Mouse (Mus musculus) midbrain, postnatal 0 days (tissue): Measurements from ENCODE around the gene Slmap. TPM values are rescaled to one million over a fixed set of nuclear protein-coding genes. Genes with fewer than 3 reads are reported as not detected.

Source experiments
- ATAC-seq: fragments of 200-750 bp; cut with Nextera tagmentation; 2 replicates; pipeline ENCODE4 v1.8.0; 2017; ENCODE audit warnings: moderate number of reproducible peaks, mild to moderate bottlenecking, moderate TSS enrichment, moderate library complexity; ENCODE audit not compliant: low FRiP score
- DNase-seq: peaks from one replicate; pipeline ENCODE4 v3.0.0-alpha.2; 2015; ENCODE audit warnings: low spot score
- H3K27ac ChIP-seq: fragments of 300-500 bp; sonication (generic); 2 replicates; pipeline ENCODE4 v1.5.1; 2014; ENCODE audit warnings: low read depth, mild to moderate bottlenecking, low read length, mixed read lengths
- H3K27me3 ChIP-seq: fragments of 300-500 bp; sonication (generic); 2 replicates; pipeline ENCODE4 v1.6.1; 2014; ENCODE audit warnings: low read length, control low read depth, mixed read lengths; ENCODE audit not compliant: insufficient read depth
- H3K36me3 ChIP-seq: fragments of 300-500 bp; sonication (generic); 2 replicates; pipeline ENCODE4 v1.6.1; 2014; ENCODE audit warnings: low read length, control low read depth, mixed read lengths; ENCODE audit not compliant: insufficient read depth
- H3K4me1 ChIP-seq: fragments of 300-500 bp; sonication (generic); 2 replicates; pipeline ENCODE4 v1.6.1; 2014; ENCODE audit warnings: mild to moderate bottlenecking, control low read depth, antibody characterized with exemption, low read length, mixed read lengths; ENCODE audit not compliant: insufficient read depth
- H3K4me2 ChIP-seq: fragments of 300-500 bp; sonication (generic); 2 replicates; pipeline ENCODE4 v1.6.1; 2014; ENCODE audit warnings: low read depth, mild to moderate bottlenecking, low read length, mixed read lengths; ENCODE audit not compliant: poor library complexity, severe bottlenecking
- H3K4me3 ChIP-seq: fragments of 300-500 bp; sonication (generic); 2 replicates; pipeline ENCODE4 v1.5.1; 2014; ENCODE audit warnings: low read depth, mild to moderate bottlenecking, low read length, moderate library complexity
- H3K9ac ChIP-seq: fragments of 300-500 bp; sonication (generic); replicated peaks from 2 replicates; pipeline ENCODE4 v1.6.1; 2014; ENCODE audit warnings: mild to moderate bottlenecking, low read length, moderate library complexity, mixed read lengths; ENCODE audit not compliant: poor library complexity, severe bottlenecking
- H3K9me3 ChIP-seq: fragments of 300-500 bp; sonication (generic); 2 replicates; pipeline ENCODE4 v1.6.1; 2016; ENCODE audit warnings: low read length, control low read depth
- CTCF ChIP-seq: IDR thresholded peaks from 2 replicates; pipeline ENCODE4 v1.5.1; 2016; ENCODE audit warnings: antibody characterized with exemption, mild to moderate bottlenecking
- WGBS: fragments of 180-500 bp; shearing (Covaris S2); extraction: QIAGEN DNeasy Blood & Tissue Kit; methylation state at CpG from one replicate; pipeline ENCODE4 v1.1.7; 2014; 5-methylcytosine and 5-hydroxymethylcytosine counted together
- polyA plus RNA-seq: library from polyadenylated mRNA; unstranded; fragments of >200 nt; fragmentation: Nextera tagmentation; extraction: Ambion mirVana; gene quantifications from 2 replicates; pipeline ENCODE4 v1.2.1, GENCODE M21; 2015
- total RNA-seq: library from RNA; depleted of rRNA; stranded (reverse); fragments of >200 nt; gene quantifications from 2 replicates; pipeline ENCODE4 v1.2.3, GENCODE M21; 2014

Slmap gene
- total and polyA plus RNA-seq, 2 experiments from 2014 or later, result 11.1 to 23.2 TPM

DNA sequence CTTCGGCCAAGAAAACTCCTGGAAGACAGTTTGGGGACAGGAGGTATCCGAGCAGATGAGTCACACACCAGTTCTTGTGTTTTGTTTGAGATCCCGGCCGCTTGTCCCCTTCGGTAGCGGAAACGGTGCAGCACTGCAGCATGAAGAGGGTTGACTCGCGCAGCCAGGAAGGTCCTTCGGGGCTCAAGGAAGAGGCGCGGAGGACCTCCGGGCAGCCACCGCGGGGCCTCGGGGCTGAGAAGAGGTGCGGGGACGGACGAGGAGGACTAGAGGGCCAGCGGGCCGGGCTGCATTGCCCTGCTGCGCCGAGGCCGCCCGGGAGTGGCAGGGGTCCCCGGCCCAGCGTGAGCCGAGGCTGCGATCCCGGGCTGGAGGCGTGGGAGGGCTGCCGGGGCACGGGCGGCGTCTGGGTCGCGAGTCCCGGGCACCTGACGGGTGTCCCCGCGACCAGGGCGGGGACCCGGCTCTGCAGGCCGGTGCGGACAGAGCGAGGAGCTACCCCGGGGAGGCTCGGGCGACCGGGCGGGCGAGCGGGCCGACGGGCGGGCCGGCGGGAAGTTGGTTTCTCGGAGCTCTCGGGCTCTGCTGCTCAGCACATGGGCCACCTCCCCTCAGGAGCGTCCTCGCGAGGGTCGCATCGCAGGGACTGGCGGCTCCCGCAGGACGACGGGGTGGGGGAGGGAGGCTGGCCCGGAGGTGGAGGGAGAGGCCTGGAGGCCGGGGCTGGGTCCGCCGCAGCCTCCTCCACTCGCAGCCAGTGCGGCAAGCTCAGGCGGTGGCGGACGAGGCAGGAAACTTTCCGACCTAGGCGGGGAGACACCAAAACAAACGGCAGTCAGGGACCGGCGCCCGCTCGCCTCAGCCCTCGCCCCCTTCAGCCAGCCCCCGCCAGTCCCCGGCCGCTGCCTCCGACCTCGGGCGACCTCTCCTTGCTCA lies 642 bp downstream of the Slmap start:
- no peak for TF ChIP-seq CTCF

DNA sequence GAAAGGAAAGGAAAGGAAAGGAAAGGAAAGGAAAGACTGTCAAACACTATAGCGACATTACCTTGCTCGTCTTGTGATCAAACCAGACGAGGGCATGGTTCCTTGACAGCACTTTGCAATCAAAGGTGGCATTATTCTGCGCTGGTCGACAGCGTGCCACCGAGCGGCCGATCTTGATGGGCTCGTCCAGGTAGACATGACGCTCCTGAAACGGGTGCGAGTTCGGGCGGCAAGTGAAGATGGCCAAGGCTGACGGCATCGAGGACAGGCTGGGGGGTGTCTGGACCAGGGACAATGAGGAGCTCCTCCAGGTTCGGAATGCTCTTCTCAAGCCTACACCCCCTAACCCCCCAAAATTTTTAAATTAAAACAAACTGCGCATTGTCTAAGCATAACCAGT lies 1.5 kb downstream of the Slmap start:
- peak overlapping the region; percentile 99 for H3K4me3 ChIP-seq
- DNase-seq (no peak), ATAC-seq (no peak)
- H3K4me1 ChIP-seq, result peaks cover 9% of the 10 kb centered on the region
- H3K27me3 ChIP-seq, result no peaks in the 10 kb centered on the region
- H3K27ac ChIP-seq, result no peak overlapping the region
- H3K36me3 ChIP-seq, result no peaks in the 10 kb centered on the region
- peak overlapping the region; percentile 87 for H3K4me2 ChIP-seq
- no peak for TF ChIP-seq CTCF
- peak overlapping the region; percentile 82 for H3K9ac ChIP-seq
- H3K9me3 ChIP-seq, result no peaks in the 10 kb centered on the region
- 28% methylated on average over 19 of the region's 19 CpGs for whole genome bisulfite sequencing

More for the DNA sequence above, 642 bp downstream of the Slmap start:
- peak overlapping the region; percentile 82 for H3K9ac ChIP-seq
- H3K9me3 ChIP-seq, result no peaks in the 10 kb centered on the region
- peak overlapping the region; percentile 99 for H3K4me3 ChIP-seq
- peak; percentile 85 for ATAC-seq
- H3K27ac ChIP-seq, result peak overlapping the region; percentile 88
- H3K4me2 ChIP-seq, result peak overlapping the region; percentile 87
- H3K27me3 ChIP-seq, result no peaks in the 10 kb centered on the region
- WGBS, result under 1% methylated on average over 72 of the region's 92 CpGs
- peak; percentile 46 for DNase-seq
- H3K36me3 ChIP-seq, result no peaks in the 10 kb centered on the region
- H3K4me1 ChIP-seq, result peaks cover 9% of the 10 kb centered on the region

DNA sequence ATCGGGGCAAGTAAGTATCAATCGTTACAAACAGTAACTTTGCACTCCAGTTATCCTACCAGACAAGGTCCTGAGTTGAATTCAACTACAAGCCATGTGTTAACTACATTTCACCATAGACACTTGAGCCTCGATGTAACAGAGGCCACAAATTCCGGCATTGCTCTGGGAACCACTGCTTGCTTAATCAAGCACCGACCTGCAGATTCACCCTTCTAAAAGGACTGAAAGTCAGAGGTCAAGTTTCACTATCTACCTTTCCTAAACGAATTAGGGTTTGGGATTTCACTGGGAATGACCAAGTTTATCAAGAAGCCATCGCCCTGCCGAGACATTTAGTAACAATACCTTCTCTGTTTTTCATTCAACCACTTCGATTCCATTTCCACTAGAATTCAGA lies 2.0 kb downstream of the Slmap start:
- DNase-seq (no peak), ATAC-seq (no peak)
- TF ChIP-seq CTCF, result no peak
- Histone ChIP-seq H3K27me3 (no peaks in the 10 kb centered on the region), H3K9ac (peak overlapping the region; percentile 82), H3K27ac (no peak overlapping the region), H3K36me3 (no peaks in the 10 kb centered on the region), H3K4me3 (peak overlapping the region; percentile 99), H3K9me3 (no peaks in the 10 kb centered on the region), H3K4me1 (peaks cover 9% of the 10 kb centered on the region), H3K4me2 (peak overlapping the region; percentile 87)
- 61% methylated on average over 9 of the region's 9 CpGs for WGBS

DNA sequence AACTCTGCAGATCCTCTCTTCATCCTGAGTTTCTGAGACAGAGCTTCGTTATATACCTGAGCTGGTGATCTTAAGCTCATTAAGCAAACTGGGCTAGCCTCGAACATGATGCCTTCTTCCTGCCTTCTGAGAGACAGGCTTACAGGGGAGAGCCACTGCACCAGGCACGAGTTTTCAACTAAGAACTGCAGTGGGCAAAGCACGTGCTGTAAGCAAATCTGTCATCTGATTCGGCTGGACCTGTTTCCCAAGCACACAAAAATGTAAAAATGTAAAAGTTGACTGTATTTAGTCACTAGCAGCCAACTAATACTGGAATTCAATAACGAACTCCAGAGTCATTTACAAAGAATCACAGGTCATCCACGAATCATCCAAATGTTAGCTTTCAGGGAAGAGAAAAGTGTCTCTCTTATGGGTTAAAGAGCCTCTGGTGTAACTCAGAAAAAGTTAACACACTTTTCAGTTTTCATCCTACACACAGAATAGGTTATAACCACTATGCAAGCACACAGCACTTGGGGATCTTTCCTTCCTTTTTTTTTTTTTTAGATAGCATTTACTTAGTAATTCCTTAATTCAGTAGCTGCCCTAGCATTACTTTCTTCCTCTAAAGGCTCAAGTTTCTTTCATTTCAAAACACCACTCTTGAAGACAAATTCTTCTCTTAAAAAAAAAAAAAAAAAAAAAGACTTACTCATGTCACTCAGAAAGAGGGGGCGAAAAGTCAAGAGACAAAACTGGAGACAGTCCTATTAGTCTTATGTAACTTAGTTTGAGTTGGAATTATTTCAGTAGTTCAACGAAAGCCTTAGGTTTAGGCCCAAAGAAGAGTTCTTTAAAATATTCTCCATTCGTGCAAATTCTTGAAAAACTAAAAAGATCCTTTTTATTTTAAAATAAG lies 3.1 kb downstream of the Slmap start:
- TF ChIP-seq CTCF, result no peak
- no peaks in the 10 kb centered on the region for H3K9me3 ChIP-seq
- no peak for ATAC-seq
- peaks cover 9% of the 10 kb centered on the region for H3K4me1 ChIP-seq
- H3K4me2 ChIP-seq, result no peak overlapping the region
- no peak overlapping the region for H3K27ac ChIP-seq
- 79% methylated on average over 10 of the region's 10 CpGs for WGBS
- H3K36me3 ChIP-seq, result no peaks in the 10 kb centered on the region
- no peak overlapping the region for H3K4me3 ChIP-seq
- DNase-seq, result no peak
- H3K9ac ChIP-seq, result no peak overlapping the region
- H3K27me3 ChIP-seq, result no peaks in the 10 kb centered on the region

DNA sequence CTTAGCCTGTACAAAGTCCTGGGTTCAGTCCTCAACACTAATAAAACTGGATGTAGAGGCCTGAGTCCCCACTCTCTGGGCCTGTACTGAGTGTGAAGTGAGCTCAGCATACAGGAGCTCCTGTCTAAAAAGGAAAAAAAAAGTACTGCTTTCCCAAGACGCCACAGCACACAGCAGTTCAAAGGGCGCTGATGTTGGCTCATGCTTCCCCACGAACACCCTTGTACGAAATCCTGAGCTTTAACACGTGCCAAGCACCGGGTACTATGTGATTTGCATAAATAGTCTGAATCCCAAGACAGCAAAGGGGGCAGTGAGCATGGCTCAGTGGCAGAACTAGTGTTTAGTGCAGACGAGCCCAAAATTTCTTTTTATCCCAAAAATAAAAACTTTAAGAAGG lies 4.4 kb downstream of the Slmap start:
- no peak overlapping the region for H3K9ac ChIP-seq
- DNase-seq (no peak), ATAC-seq (no peak)
- 41% methylated on average over 7 of the region's 7 CpGs for WGBS
- peak overlapping the region; percentile 4; the same call in 1 of the 2 replicates for H3K4me2 ChIP-seq
- TF ChIP-seq CTCF, result no peak
- no peak overlapping the region for H3K4me3 ChIP-seq
- no peaks in the 10 kb centered on the region for H3K27me3 ChIP-seq
- H3K27ac ChIP-seq, result no peak overlapping the region
- no peaks in the 10 kb centered on the region for H3K36me3 ChIP-seq
- H3K4me1 ChIP-seq, result peaks cover 9% of the 10 kb centered on the region
- no peaks in the 10 kb centered on the region for H3K9me3 ChIP-seq
